Mouse (Mus musculus) megakaryocyte, embryonic 14.5 days (primary cell): ENCODE measurements around the gene Slk. TPM values are rescaled to one million over a fixed set of nuclear protein-coding genes. Genes with fewer than 3 reads are reported as not detected.

Source experiments
- H3K27me3 ChIP-seq: replicated peaks from 2 replicates; pipeline ENCODE3; 2012; ENCODE audit warnings: inconsistent platforms
- H3K36me3 ChIP-seq: replicated peaks from 2 replicates; pipeline ENCODE3; 2012; ENCODE audit warnings: low read length, inconsistent platforms, mixed read lengths
- H3K4me1 ChIP-seq: 2 replicates; pipeline ENCODE4 v1.6.1; 2012; ENCODE audit warnings: inconsistent platforms
- H3K4me3 ChIP-seq: replicated peaks from 2 replicates; pipeline ENCODE3; 2012; ENCODE audit warnings: moderate library complexity, mild to moderate bottlenecking, inconsistent platforms
- H3K9me3 ChIP-seq: 2 replicates; pipeline ENCODE4 v1.6.1; 2012; ENCODE audit warnings: inconsistent platforms
- FLI1 ChIP-seq: IDR thresholded peaks from 2 replicates; pipeline ENCODE4 v1.6.1; 2012; ENCODE audit warnings: low read length, inconsistent platforms, mixed read lengths
- GATA1 ChIP-seq: IDR thresholded peaks from 3 replicates; pipeline ENCODE4 v1.6.1; 2012; ENCODE audit warnings: mixed read lengths, low read length, inconsistent platforms, borderline replicate concordance
- polyA plus RNA-seq: library from polyadenylated mRNA; stranded (reverse); fragments of >175 nt; gene quantifications from 2 replicates; pipeline ENCODE4 v1.2.3, GENCODE M21; 2012; ENCODE audit warnings: low replicate concordance; ENCODE audit not compliant: insufficient read depth

Gene Slk
- polyA plus RNA-seq, 1 experiment: 5.6 TPM

- Histone ChIP-seq H3K4me3 (no peak overlapping the region), H3K36me3 (no peaks in the 10 kb centered on the region), H3K9me3 (peaks cover 2% of the 10 kb centered on the region; the same call in 1 of the 2 replicates), H3K4me1 (peaks cover 14% of the 10 kb centered on the region), H3K27me3 (peaks cover 2% of the 10 kb centered on the region)
- TF ChIP-seq GATA1 (no peak), FLI1 (no peak)
Observed at GRCm38 (mm10) chr19:47545528-47545927, 34.0 kb upstream of the Slk start.

- TF ChIP-seq FLI1 (no peak), GATA1 (no peak)
- H3K9me3 ChIP-seq: peaks cover 9% of the 10 kb centered on the region
Observed at GRCm38 (mm10) chr19:47548432-47549076, 30.9 kb upstream of the Slk start.

GRCm38 (mm10) chr19:47549174-47549573 is 30.3 kb upstream of the Slk start:
- peaks cover 9% of the 10 kb centered on the region for H3K4me1 ChIP-seq
- no peaks in the 10 kb centered on the region for H3K27me3 ChIP-seq
- TF ChIP-seq GATA1: no peak
- no peak for TF ChIP-seq FLI1

More at GRCm38 (mm10) chr19:47548432-47549076, 30.9 kb upstream of the Slk start:
- Histone ChIP-seq H3K36me3 (no peaks in the 10 kb centered on the region), H3K4me1 (peaks cover 9% of the 10 kb centered on the region), H3K27me3 (no peaks in the 10 kb centered on the region), H3K4me3 (no peak overlapping the region)

GRCm38 (mm10) chr19:47549584-47549983 is 29.9 kb upstream of the Slk start:
- Histone ChIP-seq H3K4me3 (no peak overlapping the region), H3K36me3 (no peaks in the 10 kb centered on the region), H3K27me3 (no peaks in the 10 kb centered on the region), H3K4me1 (peaks cover 13% of the 10 kb centered on the region), H3K9me3 (peaks cover 9% of the 10 kb centered on the region)
- TF ChIP-seq FLI1 (no peak), GATA1 (no peak)

More at GRCm38 (mm10) chr19:47549174-47549573, 30.3 kb upstream of the Slk start:
- no peaks in the 10 kb centered on the region for H3K36me3 ChIP-seq
- H3K9me3 ChIP-seq: peaks cover 9% of the 10 kb centered on the region
- no peak overlapping the region for H3K4me3 ChIP-seq

- H3K27me3 ChIP-seq: no peaks in the 10 kb centered on the region
- TF ChIP-seq GATA1: no peak
- no peak for TF ChIP-seq FLI1
- H3K4me3 ChIP-seq: no peak overlapping the region
- H3K36me3 ChIP-seq: no peaks in the 10 kb centered on the region
- peaks cover 6% of the 10 kb centered on the region; the same call in 1 of the 2 replicates for H3K9me3 ChIP-seq
- H3K4me1 ChIP-seq: peaks cover 15% of the 10 kb centered on the region
Observed at GRCm38 (mm10) chr19:47559145-47559544, 20.3 kb upstream of the Slk start.

- Histone ChIP-seq H3K4me3 (no peak overlapping the region), H3K4me1 (peaks cover 11% of the 10 kb centered on the region), H3K36me3 (no peaks in the 10 kb centered on the region), H3K27me3 (no peaks in the 10 kb centered on the region), H3K9me3 (peaks cover 6% of the 10 kb centered on the region; the same call in 1 of the 2 replicates)
- TF ChIP-seq FLI1 (no peak), GATA1 (no peak)
Observed at GRCm38 (mm10) chr19:47559751-47560512, 19.5 kb upstream of the Slk start.

GRCm38 (mm10) chr19:47560544-47561161 is 18.8 kb upstream of the Slk start:
- H3K4me3 ChIP-seq: peak overlapping the region; percentile 5
- no peaks in the 10 kb centered on the region for H3K36me3 ChIP-seq
- no peak for TF ChIP-seq FLI1
- no peak for TF ChIP-seq GATA1
- H3K27me3 ChIP-seq: no peaks in the 10 kb centered on the region
- peaks cover 11% of the 10 kb centered on the region for H3K4me1 ChIP-seq
- H3K9me3 ChIP-seq: peaks cover 6% of the 10 kb centered on the region; the same call in 1 of the 2 replicates

GRCm38 (mm10) chr19:47561996-47562441 is 17.5 kb upstream of the Slk start:
- no peaks in the 10 kb centered on the region for H3K27me3 ChIP-seq
- no peak overlapping the region for H3K4me3 ChIP-seq
- no peak for TF ChIP-seq FLI1
- no peak for TF ChIP-seq GATA1
- H3K9me3 ChIP-seq: peaks cover 6% of the 10 kb centered on the region; the same call in 1 of the 2 replicates
- H3K36me3 ChIP-seq: no peaks in the 10 kb centered on the region
- peaks cover 11% of the 10 kb centered on the region for H3K4me1 ChIP-seq

- H3K9me3 ChIP-seq: peaks cover 6% of the 10 kb centered on the region; the same call in 1 of the 2 replicates
- peaks cover 17% of the 10 kb centered on the region for H3K4me1 ChIP-seq
- H3K36me3 ChIP-seq: no peaks in the 10 kb centered on the region
- no peak overlapping the region for H3K4me3 ChIP-seq
- TF ChIP-seq GATA1 (no peak), FLI1 (no peak)
- no peaks in the 10 kb centered on the region for H3K27me3 ChIP-seq
Observed at GRCm38 (mm10) chr19:47563715-47564114, 15.8 kb upstream of the Slk start.
